Mouse (Mus musculus): ENCODE data around the gene Tmem144. TPM values are rescaled to one million over a fixed set of nuclear protein-coding genes. Genes with fewer than 3 reads are reported as not detected.

The Tmem144 gene
- polyA plus RNA-seq (2015; fragmentation: Nextera tagmentation; extraction: Ambion mirVana): 1.2 and 1.3 TPM in 2 replicates

- ATAC-seq: peak; percentile 30; the same call in 1 of the 2 replicates
- Histone ChIP-seq H3K9me3 (replicated peaks; ENCODE audit: control insufficient read depth, low read length, poor library complexity, severe bottlenecking) (no peaks in the 10 kb centered on the region), H3K27ac (ENCODE audit: low read length) (no peak within 1 kb of the TSS), H3K27me3 (ENCODE audit: control insufficient read depth, insufficient read depth, low read depth, low read length) (no peaks in the 10 kb centered on the region), H3K9ac (ENCODE audit: low read depth, low read length) (no peak within 1 kb of the TSS), H3K36me3 (ENCODE audit: control insufficient read depth, insufficient read depth, low read length) (no peaks in the 10 kb centered on the region), H3K4me1 (ENCODE audit: control insufficient read depth, insufficient read depth, low read length) (no peaks in the 10 kb centered on the region), H3K4me2 (ENCODE audit: low read length) (no peak within 1 kb of the TSS), H3K4me3 (ENCODE audit: low read depth, low read length) (no peak within 1 kb of the TSS)
- WGBS: 24% methylated on average over 8 of the region's 8 CpGs
Measured at GRCm38 (mm10) chr3:79852654-79853166, at the start of gene Tmem144. Tmem144 (minus strand) TSS chr3:79852773.

- no peaks in the 10 kb centered on the region for H3K9me3 ChIP-seq (replicated peaks; ENCODE audit: control insufficient read depth, low read length, poor library complexity, severe bottlenecking)
- WGBS: 97% methylated on average over 4 of the region's 4 CpGs
- no peak overlapping the region for H3K4me3 ChIP-seq (ENCODE audit: low read depth, low read length)
- ATAC-seq: no peak
- H3K27ac ChIP-seq (ENCODE audit: low read length): no peak overlapping the region
- H3K9ac ChIP-seq (ENCODE audit: low read depth, low read length): no peak overlapping the region
- no peaks in the 10 kb centered on the region for H3K36me3 ChIP-seq (ENCODE audit: control insufficient read depth, insufficient read depth, low read length)
- H3K4me2 ChIP-seq (ENCODE audit: low read length): no peak overlapping the region
- peaks cover 8% of the 10 kb centered on the region; the same call in 1 of the 2 replicates for H3K4me1 ChIP-seq (ENCODE audit: control insufficient read depth, insufficient read depth, low read length)
- H3K27me3 ChIP-seq (ENCODE audit: control insufficient read depth, insufficient read depth, low read depth, low read length): no peaks in the 10 kb centered on the region
Measured at GRCm38 (mm10) chr3:79901734-79902133, 49.2 kb upstream of the Tmem144 start.

GRCm38 (mm10) chr3:79901321-79901720 lies 48.7 kb upstream of the Tmem144 start:
- 92% methylated on average over 6 of the region's 6 CpGs for WGBS
- H3K27me3 ChIP-seq (ENCODE audit: control insufficient read depth, insufficient read depth, low read depth, low read length): no peaks in the 10 kb centered on the region
- no peak for ATAC-seq
- H3K27ac ChIP-seq (ENCODE audit: low read length): no peak overlapping the region
- no peaks in the 10 kb centered on the region for H3K36me3 ChIP-seq (ENCODE audit: control insufficient read depth, insufficient read depth, low read length)
- no peak overlapping the region for H3K4me3 ChIP-seq (ENCODE audit: low read depth, low read length)
- no peaks in the 10 kb centered on the region for H3K9me3 ChIP-seq (replicated peaks; ENCODE audit: control insufficient read depth, low read length, poor library complexity, severe bottlenecking)
- H3K4me1 ChIP-seq (ENCODE audit: control insufficient read depth, insufficient read depth, low read length): peaks cover 8% of the 10 kb centered on the region; the same call in 1 of the 2 replicates
- H3K4me2 ChIP-seq (ENCODE audit: low read length): no peak overlapping the region
- no peak overlapping the region for H3K9ac ChIP-seq (ENCODE audit: low read depth, low read length)

- WGBS: 89% methylated on average over 2 of the region's 2 CpGs
- H3K9ac ChIP-seq (ENCODE audit: low read depth, low read length): no peak overlapping the region
- ATAC-seq: no peak
- no peak overlapping the region for H3K4me2 ChIP-seq (ENCODE audit: low read length)
- H3K27me3 ChIP-seq (ENCODE audit: control insufficient read depth, insufficient read depth, low read depth, low read length): no peaks in the 10 kb centered on the region
- no peak overlapping the region for H3K27ac ChIP-seq (ENCODE audit: low read length)
- no peaks in the 10 kb centered on the region for H3K36me3 ChIP-seq (ENCODE audit: control insufficient read depth, insufficient read depth, low read length)
- no peak overlapping the region for H3K4me3 ChIP-seq (ENCODE audit: low read depth, low read length)
- H3K4me1 ChIP-seq (ENCODE audit: control insufficient read depth, insufficient read depth, low read length): peaks cover 8% of the 10 kb centered on the region; the same call in 1 of the 2 replicates
- no peaks in the 10 kb centered on the region for H3K9me3 ChIP-seq (replicated peaks; ENCODE audit: control insufficient read depth, low read length, poor library complexity, severe bottlenecking)
Measured at GRCm38 (mm10) chr3:79900502-79900901, 47.9 kb upstream of the Tmem144 start.

- H3K36me3 ChIP-seq (ENCODE audit: control insufficient read depth, insufficient read depth, low read length): no peaks in the 10 kb centered on the region
- H3K27ac ChIP-seq (ENCODE audit: low read length): no peak overlapping the region
- WGBS: 79% methylated on average over 9 of the region's 9 CpGs
- H3K4me2 ChIP-seq (ENCODE audit: low read length): no peak overlapping the region
- no peak overlapping the region for H3K4me3 ChIP-seq (ENCODE audit: low read depth, low read length)
- no peaks in the 10 kb centered on the region for H3K27me3 ChIP-seq (ENCODE audit: control insufficient read depth, insufficient read depth, low read depth, low read length)
- H3K9ac ChIP-seq (ENCODE audit: low read depth, low read length): no peak overlapping the region
- H3K9me3 ChIP-seq (replicated peaks; ENCODE audit: control insufficient read depth, low read length, poor library complexity, severe bottlenecking): no peaks in the 10 kb centered on the region
- no peak for ATAC-seq
- H3K4me1 ChIP-seq (ENCODE audit: control insufficient read depth, insufficient read depth, low read length): peaks cover 8% of the 10 kb centered on the region; the same call in 1 of the 2 replicates
Measured at GRCm38 (mm10) chr3:79899906-79900305, 47.3 kb upstream of the Tmem144 start.

- no peaks in the 10 kb centered on the region for H3K36me3 ChIP-seq (ENCODE audit: control insufficient read depth, insufficient read depth, low read length)
- H3K4me3 ChIP-seq (ENCODE audit: low read depth, low read length): no peak overlapping the region
- no peaks in the 10 kb centered on the region for H3K27me3 ChIP-seq (ENCODE audit: control insufficient read depth, insufficient read depth, low read depth, low read length)
- peaks cover 3% of the 10 kb centered on the region; the same call in 1 of the 2 replicates for H3K4me1 ChIP-seq (ENCODE audit: control insufficient read depth, insufficient read depth, low read length)
- H3K9me3 ChIP-seq (replicated peaks; ENCODE audit: control insufficient read depth, low read length, poor library complexity, severe bottlenecking): no peaks in the 10 kb centered on the region
- ATAC-seq: no peak
- no peak overlapping the region for H3K27ac ChIP-seq (ENCODE audit: low read length)
- no peak overlapping the region for H3K9ac ChIP-seq (ENCODE audit: low read depth, low read length)
- H3K4me2 ChIP-seq (ENCODE audit: low read length): no peak overlapping the region
Measured at GRCm38 (mm10) chr3:79898514-79898913, 45.9 kb upstream of the Tmem144 start.

GRCm38 (mm10) chr3:79897534-79898370 lies 45.2 kb upstream of the Tmem144 start:
- 63% methylated on average over 13 of the region's 13 CpGs for WGBS
- Histone ChIP-seq H3K27ac (ENCODE audit: low read length) (no peak overlapping the region), H3K27me3 (ENCODE audit: control insufficient read depth, insufficient read depth, low read depth, low read length) (no peaks in the 10 kb centered on the region), H3K9me3 (replicated peaks; ENCODE audit: control insufficient read depth, low read length, poor library complexity, severe bottlenecking) (no peaks in the 10 kb centered on the region), H3K4me2 (ENCODE audit: low read length) (no peak overlapping the region), H3K36me3 (ENCODE audit: control insufficient read depth, insufficient read depth, low read length) (no peaks in the 10 kb centered on the region), H3K4me3 (ENCODE audit: low read depth, low read length) (no peak overlapping the region), H3K9ac (ENCODE audit: low read depth, low read length) (no peak overlapping the region), H3K4me1 (ENCODE audit: control insufficient read depth, insufficient read depth, low read length) (0 out of 2 replicates have a peak, but pooled peaks cover 2% of the 10 kb centered on the region)
- ATAC-seq: peak; percentile 36; the same call in 1 of the 2 replicates

GRCm38 (mm10) chr3:79887966-79888365 lies 35.4 kb upstream of the Tmem144 start:
- WGBS: 98% methylated on average over 2 of the region's 2 CpGs
- H3K4me3 ChIP-seq (ENCODE audit: low read depth, low read length): no peak overlapping the region

More at GRCm38 (mm10) chr3:79887966-79888365, 35.4 kb upstream of the Tmem144 start:
- Histone ChIP-seq H3K9ac (ENCODE audit: low read depth, low read length) (no peak overlapping the region), H3K36me3 (ENCODE audit: control insufficient read depth, insufficient read depth, low read length) (no peaks in the 10 kb centered on the region), H3K27ac (ENCODE audit: low read length) (no peak overlapping the region), H3K27me3 (ENCODE audit: control insufficient read depth, insufficient read depth, low read depth, low read length) (no peaks in the 10 kb centered on the region), H3K4me1 (ENCODE audit: control insufficient read depth, insufficient read depth, low read length) (peaks cover 4% of the 10 kb centered on the region), H3K9me3 (replicated peaks; ENCODE audit: control insufficient read depth, low read length, poor library complexity, severe bottlenecking) (no peaks in the 10 kb centered on the region), H3K4me2 (ENCODE audit: low read length) (no peak overlapping the region)
- ATAC-seq: no peak

All from midbrain, embryonic 16.5 days (tissue).